Mouse (Mus musculus): ENCODE data around the gene Rfc2.

Rfc2 gene

DNA sequence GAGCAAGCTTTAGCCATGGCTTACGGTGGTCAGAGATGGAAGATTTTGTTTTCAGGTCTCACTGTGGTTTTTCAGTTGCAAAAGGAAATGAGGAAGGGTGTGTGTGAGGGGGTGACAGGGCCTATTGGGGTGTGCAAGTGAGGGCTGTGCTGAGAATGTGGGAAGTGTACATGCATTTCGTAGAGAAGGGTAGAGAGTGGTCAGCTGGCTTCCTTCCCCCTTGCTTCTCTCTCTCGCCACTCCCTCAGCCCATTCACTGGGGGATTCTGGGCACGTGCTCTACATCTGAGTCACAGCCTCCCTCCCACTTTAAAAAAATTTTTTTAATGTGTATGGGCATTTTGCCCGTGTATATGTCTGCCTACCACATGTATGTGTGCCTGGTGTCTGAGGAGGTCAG, 26.0 kb downstream of the Rfc2 start:
- no peak for DNase-seq (ENCODE audit: low read depth, low spot score)

GRCm38 (mm10) chr5:134609916-134610643, 28.9 kb downstream of the Rfc2 start:
- no peak for DNase-seq (ENCODE audit: low read depth, low spot score)

GRCm38 (mm10) chr5:134611810-134612521, 30.8 kb downstream of the Rfc2 start:
- DNase-seq (ENCODE audit: low read depth, low spot score) = no peak

- no peak for DNase-seq (ENCODE audit: low read depth, low spot score)
These were observed 32.6 kb downstream of the Rfc2 start for GRCm38 (mm10) chr5:134613727-134614126.

GRCm38 (mm10) chr5:134614296-134614695, 33.1 kb downstream of the Rfc2 start:
- DNase-seq (ENCODE audit: low read depth, low spot score) = no peak

DNA sequence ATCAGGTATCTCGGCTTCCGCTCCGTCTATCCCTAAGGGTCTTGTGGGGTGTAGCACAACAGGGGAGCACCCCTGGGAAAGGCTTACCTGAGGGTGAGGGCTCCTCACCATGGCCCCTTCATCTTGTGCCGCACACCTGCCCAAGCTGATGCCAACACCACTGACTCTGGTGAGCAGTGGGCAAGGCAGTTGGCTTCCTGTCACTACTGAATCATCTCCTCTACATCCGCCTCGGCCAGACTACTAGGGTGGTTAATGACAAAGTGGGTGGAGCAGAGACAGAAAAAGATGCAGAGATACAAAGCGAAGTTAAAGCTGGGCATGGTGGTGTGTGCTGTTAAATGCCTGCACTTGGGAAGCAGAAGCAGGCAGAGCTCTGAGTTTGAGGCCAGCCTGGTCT, 33.6 kb downstream of the Rfc2 start, which contains the start of gene Lat2:
Gene Lat2, minus strand, starts transcription at position 224 of the 400 bp plus-strand sequence.
- DNase-seq (ENCODE audit: low read depth, low spot score) = no peak

DNA sequence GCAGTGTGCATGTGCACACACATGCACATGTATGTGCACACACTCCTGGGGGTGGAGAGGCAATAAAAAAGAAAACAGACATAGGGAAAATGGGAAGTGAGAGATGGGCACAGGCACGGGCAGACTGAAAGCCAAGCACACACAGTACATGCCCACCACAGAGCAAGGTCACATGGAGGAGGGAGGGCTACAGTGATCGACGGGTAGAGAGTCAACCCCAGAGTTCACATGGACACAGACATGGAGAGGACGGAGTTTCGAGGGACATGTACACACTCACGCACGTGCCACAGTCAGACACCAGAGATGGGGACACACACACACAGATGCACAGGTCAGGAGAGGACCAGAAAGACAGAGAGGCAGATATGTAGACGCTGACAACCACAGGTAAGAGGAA, 34.2 kb downstream of the Rfc2 start:
- DNase-seq (ENCODE audit: low read depth, low spot score) = no peak

DNA sequence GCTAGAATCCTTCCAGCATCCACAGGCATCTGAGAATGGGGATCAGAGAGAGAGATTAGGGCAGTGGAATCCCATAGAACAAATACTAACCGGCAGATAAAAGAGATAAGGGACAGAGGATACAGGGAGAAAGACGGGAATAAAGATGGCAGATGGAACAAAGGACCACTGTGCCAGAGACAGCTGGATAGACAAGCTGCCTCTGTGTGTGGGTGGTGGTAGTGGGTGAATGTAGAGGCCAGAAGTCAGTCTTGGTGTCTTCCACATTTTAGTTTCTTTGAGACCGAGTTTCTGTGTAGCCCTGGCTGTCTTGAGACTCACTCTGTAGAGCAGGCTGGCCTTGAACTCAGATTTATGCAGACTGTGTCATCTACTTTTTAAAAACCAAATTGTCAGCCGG, 34.6 kb downstream of the Rfc2 start:
- DNase-seq (ENCODE audit: low read depth, low spot score) = no peak

- DNase-seq (ENCODE audit: low read depth, low spot score) = peak; percentile 37
These were observed 35.9 kb downstream of the Rfc2 start for GRCm38 (mm10) chr5:134617071-134617470.

DNA sequence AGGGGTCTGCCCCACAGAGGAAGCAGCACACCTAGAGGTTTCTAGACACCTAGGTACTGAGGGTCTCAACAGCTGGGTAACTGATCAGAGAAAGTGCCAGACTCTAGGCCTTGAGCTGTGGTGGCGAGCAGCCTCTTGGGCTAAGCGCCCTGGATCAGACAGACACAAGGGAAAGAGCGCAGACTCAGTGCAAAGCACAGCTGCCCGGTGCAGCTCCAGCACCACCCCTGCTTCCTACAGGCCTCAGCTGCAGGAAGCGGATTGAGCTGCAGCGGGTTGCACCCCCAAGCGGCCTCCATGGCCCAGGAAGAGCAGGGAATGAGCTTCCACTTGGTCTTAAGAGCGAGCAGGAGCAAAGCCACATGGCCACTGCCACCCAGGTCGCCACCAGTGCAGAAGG, 39.3 kb downstream of the Rfc2 start:
- no peak for DNase-seq (ENCODE audit: low read depth, low spot score)

DNA sequence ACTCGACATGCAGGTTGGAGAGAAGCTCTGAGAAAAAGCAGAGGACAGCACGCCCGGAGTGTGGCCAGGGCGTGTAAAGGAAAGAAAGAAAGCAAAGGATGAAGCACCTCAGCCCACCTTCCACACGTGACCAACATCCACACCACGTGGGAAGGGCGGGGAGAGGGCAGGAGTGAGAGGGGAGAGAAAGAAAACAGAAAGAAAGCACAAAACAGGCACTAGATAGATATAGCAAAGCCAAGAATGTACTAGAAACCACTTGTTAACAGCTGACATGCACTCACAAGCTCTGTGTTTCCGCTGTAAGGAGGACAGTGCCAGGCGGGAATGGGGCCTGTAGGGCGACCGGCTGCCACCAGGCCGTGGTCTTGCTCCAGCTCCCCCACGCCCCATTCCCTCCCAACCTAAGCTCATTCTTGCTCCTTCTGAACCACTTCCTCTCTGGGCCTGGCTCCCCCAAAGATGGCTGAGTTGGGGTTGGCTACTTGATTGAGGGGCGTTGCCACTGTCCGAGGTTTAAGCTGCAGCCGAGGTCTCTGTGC, 40.0 kb downstream of the Rfc2 start:
- DNase-seq (ENCODE audit: low read depth, low spot score) = no peak

DNA sequence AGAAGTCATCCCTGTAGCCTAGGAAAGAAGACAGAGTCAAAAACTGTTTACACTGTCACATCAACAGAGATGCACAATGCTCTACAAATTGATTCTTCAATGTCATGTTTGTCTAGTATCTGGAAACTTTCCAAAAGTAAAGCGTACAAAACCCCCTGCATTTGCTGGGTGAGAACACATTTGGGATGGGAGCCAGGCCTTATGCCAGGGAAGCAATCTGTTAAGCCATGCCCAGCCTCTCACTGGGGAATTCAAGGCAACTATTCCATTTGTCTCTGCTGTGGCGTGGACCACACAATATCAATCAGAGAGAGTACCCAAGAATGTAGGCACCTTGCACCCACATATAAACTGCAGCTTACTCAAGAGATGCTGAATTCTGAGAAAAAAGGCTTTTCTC, 40.9 kb downstream of the Rfc2 start:
- DNase-seq (ENCODE audit: low read depth, low spot score) = no peak

GRCm38 (mm10) chr5:134629508-134629907, 48.3 kb downstream of the Rfc2 start:
- DNase-seq (ENCODE audit: low read depth, low spot score) = no peak

GRCm38 (mm10) chr5:134630835-134631234, 49.7 kb downstream of the Rfc2 start:
- no peak for DNase-seq (ENCODE audit: low read depth, low spot score)

DNA sequence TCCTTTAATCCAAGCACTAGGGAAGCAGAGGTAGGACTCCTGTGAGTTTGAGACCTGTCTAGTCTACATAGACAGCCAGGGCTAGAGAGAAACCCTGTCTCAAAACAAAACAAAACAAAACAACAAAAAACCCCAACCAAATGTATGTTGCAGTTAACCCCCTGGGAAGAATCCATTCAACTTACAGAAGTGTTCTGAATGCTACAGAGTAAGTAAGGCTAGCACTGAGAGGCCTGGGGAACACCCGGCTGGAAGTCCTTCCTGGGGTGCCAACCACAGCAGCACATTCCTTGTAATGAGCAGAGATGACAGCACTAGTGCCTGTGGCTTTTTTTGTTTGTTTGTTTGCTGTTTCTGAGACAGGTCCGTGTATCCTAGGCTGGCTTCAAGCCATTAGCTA, 51.7 kb downstream of the Rfc2 start:
- no peak for DNase-seq (ENCODE audit: low read depth, low spot score)

DNA sequence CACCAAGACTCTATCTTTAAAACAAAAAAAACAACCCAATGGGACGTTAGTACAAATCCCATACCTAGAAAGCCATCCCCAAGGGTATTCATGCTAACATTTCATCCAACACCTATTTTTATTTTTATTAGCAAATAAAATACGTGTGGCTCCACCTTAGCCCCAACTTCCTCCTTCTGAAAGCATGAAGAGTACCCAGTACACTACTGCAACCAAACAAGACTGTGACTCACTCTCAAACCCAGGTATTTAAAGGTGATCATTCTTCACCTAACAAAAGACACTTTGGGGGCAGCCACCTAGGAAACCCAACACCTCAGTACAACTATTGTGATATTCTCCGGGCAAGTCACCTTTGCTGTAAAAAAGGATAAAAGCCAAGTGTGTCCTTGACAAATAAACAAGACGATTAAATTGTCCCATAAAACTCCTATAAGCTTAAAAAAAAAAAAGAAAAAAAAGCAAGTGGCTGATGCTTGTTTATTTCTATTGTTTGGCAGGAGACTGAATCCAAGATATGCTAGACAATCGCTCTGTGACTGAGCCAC, 56.7 kb downstream of the Rfc2 start:
- no peak for DNase-seq (ENCODE audit: low read depth, low spot score)

- DNase-seq (ENCODE audit: low read depth, low spot score) = peak; percentile 16
These were observed 57.5 kb downstream of the Rfc2 start for GRCm38 (mm10) chr5:134638461-134639268.

GRCm38 (mm10) chr5:134639269-134639682, 58.1 kb downstream of the Rfc2 start, which contains the start of gene Eif4h:
Gene Eif4h, minus strand, starts transcription at chr5:134639490.
- peak; percentile 98 for DNase-seq (ENCODE audit: low read depth, low spot score)

DNA sequence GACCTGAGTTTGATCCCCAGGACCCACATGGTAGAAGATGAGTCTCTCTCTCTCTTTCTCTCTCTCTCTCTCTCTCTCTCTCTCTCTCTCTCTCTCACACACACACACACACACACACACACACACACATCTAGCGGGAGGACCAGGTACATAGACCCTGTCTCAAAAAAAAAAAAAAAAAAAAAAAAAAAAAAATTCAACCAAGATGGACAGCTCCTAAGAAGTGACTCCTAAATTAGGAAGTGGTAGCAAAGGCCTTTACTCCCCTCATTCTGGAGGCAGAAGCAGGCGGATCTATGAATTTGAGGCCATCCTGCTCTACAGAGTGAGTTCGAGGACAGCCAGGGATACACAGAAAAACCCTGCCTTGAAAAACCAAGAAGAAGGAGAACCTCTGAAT, 59.2 kb downstream of the Rfc2 start:
- DNase-seq (ENCODE audit: low read depth, low spot score) = no peak

- no peak for DNase-seq (ENCODE audit: low read depth, low spot score)
These were observed 63.0 kb downstream of the Rfc2 start for GRCm38 (mm10) chr5:134644121-134644520.

- DNase-seq (ENCODE audit: low read depth, low spot score) = no peak
These were observed 63.5 kb downstream of the Rfc2 start for GRCm38 (mm10) chr5:134644643-134645118.

All from mesoderm, embryonic 11.5 days (tissue).